Mouse (Mus musculus) small intestine, adult 2 months (tissue): ENCODE results near the gene Parm1. TPM values are rescaled to one million over a fixed set of nuclear protein-coding genes. Genes with fewer than 3 reads are reported as not detected.

ENCODE experiments used
- H3K27ac ChIP-seq: fragments of 200-500 bp; 2 replicates; pipeline ENCODE4 v1.5.1; 2012; ENCODE audit warnings: low read depth, low read length, control low read depth, inconsistent platforms; ENCODE audit not compliant: insufficient read depth
- H3K27me3 ChIP-seq: fragments of 200-500 bp; 2 replicates; pipeline ENCODE4 v1.6.1; 2012; ENCODE audit warnings: mild to moderate bottlenecking, moderate library complexity, low read length, inconsistent platforms; ENCODE audit not compliant: control insufficient read depth, insufficient read depth
- H3K36me3 ChIP-seq: fragments of 200-500 bp; 2 replicates; pipeline ENCODE4 v1.6.1; 2012; ENCODE audit warnings: mild to moderate bottlenecking, low read length, control low read depth, inconsistent platforms; ENCODE audit not compliant: control insufficient read depth, insufficient read depth
- H3K4me1 ChIP-seq: fragments of 200-500 bp; 2 replicates; pipeline ENCODE4 v1.6.1; 2012; ENCODE audit warnings: low read length, inconsistent platforms, mixed read lengths; ENCODE audit not compliant: control insufficient read depth, insufficient read depth, insufficient read length
- H3K4me3 ChIP-seq: fragments of 200-500 bp; 2 replicates; pipeline ENCODE4 v1.5.1; 2012; ENCODE audit warnings: low read depth, mild to moderate bottlenecking, control low read depth, inconsistent platforms, low read length, moderate library complexity
- CTCF ChIP-seq: fragments of 200-500 bp; IDR thresholded peaks from 2 replicates; pipeline ENCODE4 v1.5.1; 2012; ENCODE audit warnings: low read depth, mild to moderate bottlenecking, control low read depth, inconsistent platforms, low read length, moderate library complexity, mixed read lengths; ENCODE audit not compliant: insufficient replicate concordance, insufficient read length; ENCODE audit errors: extremely low read depth
- POLR2A ChIP-seq: fragments of 200-500 bp; IDR thresholded peaks from 2 replicates; pipeline ENCODE4 v1.6.1; 2012; ENCODE audit warnings: low read depth, mild to moderate bottlenecking, control low read depth, inconsistent platforms, low read length, moderate library complexity
- WGBS: fragments of 180-500 bp; shearing (Covaris S2); methylation state at CpG from one replicate; pipeline ENCODE4 v1.1.7; 2018; 5-methylcytosine and 5-hydroxymethylcytosine counted together
- polyA plus RNA-seq: library from polyadenylated mRNA; depleted of rRNA; stranded (reverse); fragments of >200 nt; gene quantifications from 2 replicates; pipeline ENCODE4 v1.2.3, GENCODE M21; 2012

Gene Parm1
- polyA plus RNA-seq, 1 experiment = 5.9 TPM

DNA sequence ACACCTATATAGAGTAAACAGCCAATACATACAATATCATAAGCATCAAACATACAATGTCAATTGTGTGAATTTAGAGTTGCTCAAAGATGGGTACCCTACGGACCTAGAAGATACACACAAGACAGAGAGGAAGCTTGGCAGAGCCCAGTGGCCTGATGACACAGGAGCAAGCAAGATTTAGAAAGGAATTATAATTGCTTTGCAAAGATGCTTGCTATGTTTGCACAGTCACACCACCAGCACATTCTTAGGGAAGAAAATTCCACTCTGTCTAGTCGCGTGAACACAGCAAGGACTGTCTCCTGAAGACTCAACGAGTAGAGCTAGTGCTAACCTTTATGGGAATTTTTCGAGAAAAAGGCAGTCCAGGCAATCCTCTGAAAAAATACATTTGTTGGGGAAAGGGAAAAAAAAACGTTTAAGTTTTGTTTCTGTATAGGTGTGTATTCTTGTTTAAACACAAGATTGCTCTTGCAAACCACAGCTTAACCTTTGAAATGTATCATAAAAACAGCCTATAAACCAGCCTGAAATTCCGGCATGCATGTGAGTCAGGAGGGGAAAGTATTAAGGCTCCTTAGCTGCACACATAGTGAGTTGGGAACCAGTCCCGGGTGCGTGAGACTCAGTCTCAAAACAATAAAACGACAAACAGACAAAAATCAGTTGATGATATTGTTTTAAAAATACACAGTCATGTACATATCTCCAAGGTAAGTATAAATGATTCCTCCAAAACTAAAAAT, 15.5 kb downstream of the Parm1 start:
- WGBS = 31% methylated on average over 10 of the region's 10 CpGs
- Histone ChIP-seq H3K27ac (no peak overlapping the region), H3K27me3 (no peaks in the 10 kb centered on the region), H3K4me1 (peaks cover 2% of the 10 kb centered on the region; the same call in 1 of the 2 replicates), H3K36me3 (no peaks in the 10 kb centered on the region), H3K4me3 (no peak overlapping the region)
- no peak for TF ChIP-seq CTCF
- TF ChIP-seq POLR2A = no peak

DNA sequence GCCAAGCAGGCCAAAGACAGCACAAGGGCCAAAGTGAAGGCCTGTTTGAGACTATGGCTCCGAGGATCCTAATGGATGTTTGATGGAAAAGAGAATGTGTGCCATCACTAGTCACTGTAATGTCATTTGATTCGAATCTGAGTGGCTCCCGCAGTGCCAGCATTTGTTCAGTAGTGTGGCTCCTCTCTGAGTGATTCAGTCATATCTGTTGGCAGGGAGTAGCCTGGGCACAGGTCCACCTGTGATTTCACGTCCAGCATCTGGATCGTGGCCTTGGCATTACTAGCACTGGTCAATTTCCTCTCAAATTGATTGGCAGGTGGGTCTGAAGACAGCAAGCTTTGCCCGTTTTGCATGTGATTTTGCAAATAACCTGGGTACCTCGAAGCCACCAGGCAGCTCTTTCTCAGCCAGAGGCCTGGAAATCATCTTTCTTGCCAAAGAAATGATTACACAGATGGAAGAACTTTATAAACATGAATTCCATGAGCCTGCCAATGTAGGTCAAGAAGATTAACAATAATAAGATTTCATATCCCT, 41.7 kb downstream of the Parm1 start:
- H3K27me3 ChIP-seq = no peaks in the 10 kb centered on the region
- 70% methylated on average over 7 of the region's 7 CpGs for WGBS
- H3K27ac ChIP-seq = no peak overlapping the region
- TF ChIP-seq POLR2A (no peak), CTCF (no peak)
- H3K36me3 ChIP-seq = no peaks in the 10 kb centered on the region
- H3K4me3 ChIP-seq = no peak overlapping the region
- peaks cover 2% of the 10 kb centered on the region; the same call in 1 of the 2 replicates for H3K4me1 ChIP-seq

DNA sequence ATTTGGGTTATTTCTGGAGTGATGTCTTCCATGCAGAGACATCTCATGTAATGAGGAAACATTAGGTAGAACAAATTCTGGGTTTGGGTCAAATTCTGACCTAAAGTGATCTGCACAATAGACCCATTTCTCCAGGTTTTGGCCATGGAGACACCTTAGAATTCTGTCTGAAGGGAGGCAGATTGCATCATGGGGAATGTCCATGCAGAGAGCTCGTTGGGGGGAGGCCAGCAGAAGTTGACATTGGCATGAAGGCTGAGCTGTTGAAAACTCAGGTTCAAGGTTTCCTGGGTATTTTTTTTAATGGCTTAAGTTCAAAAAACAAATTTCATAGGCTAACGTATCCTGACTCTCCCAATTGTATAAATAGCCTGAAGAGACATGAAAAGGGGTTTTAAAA, 42.3 kb downstream of the Parm1 start:
- no peak overlapping the region for H3K4me3 ChIP-seq
- no peaks in the 10 kb centered on the region for H3K36me3 ChIP-seq
- no peak overlapping the region for H3K27ac ChIP-seq
- TF ChIP-seq POLR2A (no peak), CTCF (no peak)
- peaks cover 4% of the 10 kb centered on the region; the same call in 1 of the 2 replicates for H3K4me1 ChIP-seq
- no peaks in the 10 kb centered on the region for H3K27me3 ChIP-seq
- 66% methylated on average over 2 of the region's 2 CpGs for WGBS

DNA sequence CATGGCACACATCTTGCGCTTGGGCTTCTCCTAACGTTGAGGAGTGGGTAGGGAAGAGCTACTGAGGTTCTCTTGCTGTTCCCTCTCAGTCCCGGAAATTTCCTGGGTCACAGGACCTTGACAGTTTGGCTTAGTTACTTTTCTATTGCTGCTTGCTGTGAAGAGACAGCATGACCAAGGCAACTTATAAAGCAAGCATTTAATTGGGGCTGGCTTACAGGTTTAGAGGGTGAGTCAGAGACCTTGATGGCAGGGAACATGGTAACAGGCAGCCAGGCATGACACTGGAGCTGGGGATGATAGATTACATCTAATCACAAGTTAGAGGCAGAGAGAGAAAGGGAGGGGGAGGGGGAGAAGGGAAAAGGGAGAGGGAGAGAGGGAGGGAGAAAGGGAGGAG, 44.0 kb downstream of the Parm1 start:
- peaks cover 6% of the 10 kb centered on the region; the same call in 1 of the 2 replicates for H3K4me1 ChIP-seq
- no peak overlapping the region for H3K27ac ChIP-seq
- TF ChIP-seq CTCF (no peak), POLR2A (no peak)
- no peaks in the 10 kb centered on the region for H3K36me3 ChIP-seq
- H3K27me3 ChIP-seq = no peaks in the 10 kb centered on the region
- 93% methylated on average over 3 of the region's 3 CpGs for WGBS
- no peak overlapping the region for H3K4me3 ChIP-seq

DNA sequence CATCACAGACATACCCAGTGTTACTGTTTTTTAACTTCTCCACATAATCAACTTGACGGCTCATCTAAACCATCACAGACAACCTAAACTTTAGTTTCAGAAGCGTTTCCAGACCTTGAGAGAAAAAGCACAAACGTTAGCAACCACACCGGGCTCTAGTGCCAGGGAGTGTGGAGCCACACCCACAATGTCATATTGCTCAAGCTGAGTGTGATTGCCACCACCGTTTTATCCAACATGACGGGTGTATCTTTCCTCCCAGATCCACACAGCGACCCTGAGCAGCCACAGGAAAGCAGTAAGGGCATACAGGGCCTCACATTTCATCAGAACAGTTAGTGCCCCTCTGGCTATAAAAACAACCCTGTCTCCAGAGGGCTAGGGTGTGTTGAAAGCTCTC, 45.1 kb downstream of the Parm1 start:
- WGBS = 36% methylated on average over 7 of the region's 7 CpGs
- Histone ChIP-seq H3K27me3 (no peaks in the 10 kb centered on the region), H3K4me3 (no peak overlapping the region), H3K36me3 (no peaks in the 10 kb centered on the region), H3K4me1 (peaks cover 6% of the 10 kb centered on the region; the same call in 1 of the 2 replicates), H3K27ac (no peak overlapping the region)
- no peak for TF ChIP-seq CTCF
- no peak for TF ChIP-seq POLR2A

DNA sequence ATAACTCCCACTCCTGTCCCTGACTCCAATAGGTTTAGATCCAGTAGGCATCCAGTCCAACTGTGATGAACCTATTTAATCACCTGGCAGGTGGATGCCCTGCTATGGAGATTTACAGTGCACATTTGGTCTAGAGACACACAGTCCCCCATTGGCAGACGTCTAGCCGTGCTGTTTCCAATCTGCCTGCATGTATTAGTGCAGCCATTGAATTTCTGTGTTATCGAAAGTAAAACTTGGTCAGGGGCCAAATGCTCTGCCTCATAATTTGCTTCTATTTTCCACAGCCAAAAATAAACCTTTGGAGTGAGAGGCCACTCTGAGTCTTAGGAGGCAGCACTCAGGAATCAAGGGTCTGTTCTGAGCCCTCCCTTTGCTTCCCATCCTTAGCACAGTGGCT, 46.6 kb downstream of the Parm1 start:
- no peak for TF ChIP-seq POLR2A
- TF ChIP-seq CTCF = no peak
- no peaks in the 10 kb centered on the region for H3K27me3 ChIP-seq
- WGBS = 18% methylated on average over 3 of the region's 3 CpGs
- peaks cover 6% of the 10 kb centered on the region; the same call in 1 of the 2 replicates for H3K4me1 ChIP-seq
- H3K4me3 ChIP-seq = no peak overlapping the region
- no peaks in the 10 kb centered on the region for H3K36me3 ChIP-seq
- no peak overlapping the region for H3K27ac ChIP-seq

DNA sequence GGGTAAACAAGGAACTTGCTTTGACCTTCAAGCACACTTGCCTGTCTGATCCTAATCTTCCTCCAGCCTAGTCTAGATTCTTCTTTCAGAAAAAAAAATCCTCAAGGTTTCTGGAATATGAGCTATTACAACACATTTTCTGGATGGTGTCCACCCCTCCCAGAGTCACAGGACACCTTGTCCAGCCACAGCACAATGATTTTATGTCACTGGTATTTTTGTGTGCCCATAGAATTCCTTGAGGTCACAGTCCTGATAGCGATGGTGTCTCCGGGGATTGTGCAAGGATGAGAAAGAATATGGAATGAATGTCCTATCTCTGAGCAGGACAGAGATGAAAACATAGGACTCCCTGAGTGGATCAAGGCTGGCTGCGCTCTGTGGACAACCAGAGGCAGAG, 48.0 kb downstream of the Parm1 start:
- H3K4me1 ChIP-seq = peaks cover 6% of the 10 kb centered on the region; the same call in 1 of the 2 replicates
- 94% methylated on average over 3 of the region's 3 CpGs for WGBS
- no peaks in the 10 kb centered on the region for H3K27me3 ChIP-seq
- TF ChIP-seq POLR2A (no peak), CTCF (no peak)
- no peak overlapping the region for H3K4me3 ChIP-seq
- no peaks in the 10 kb centered on the region for H3K36me3 ChIP-seq
- no peak overlapping the region for H3K27ac ChIP-seq

DNA sequence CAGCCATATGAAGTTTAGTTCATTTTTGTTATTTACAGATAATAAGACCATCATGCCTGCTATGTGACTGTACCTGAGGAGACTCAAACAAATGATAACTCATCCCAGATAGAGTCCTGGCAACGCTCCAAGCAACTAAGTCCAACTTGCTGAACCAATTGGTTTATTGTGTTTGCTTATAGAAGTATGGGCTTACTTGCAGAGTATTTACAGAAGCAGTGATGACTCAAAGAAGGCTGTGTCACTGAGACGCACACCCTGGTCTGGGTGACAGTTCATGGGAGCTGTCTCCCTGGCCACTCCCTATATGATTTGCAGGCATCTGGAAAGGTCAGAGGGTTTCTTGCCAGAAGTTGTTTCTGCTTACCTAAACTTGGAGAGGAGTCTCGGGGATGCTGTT, 49.2 kb downstream of the Parm1 start:
- Histone ChIP-seq H3K4me1 (peaks cover 6% of the 10 kb centered on the region; the same call in 1 of the 2 replicates), H3K4me3 (no peak overlapping the region), H3K27ac (no peak overlapping the region), H3K36me3 (no peaks in the 10 kb centered on the region), H3K27me3 (no peaks in the 10 kb centered on the region)
- TF ChIP-seq CTCF = no peak
- no peak for TF ChIP-seq POLR2A
- 19% methylated on average over 3 of the region's 3 CpGs for WGBS
